Mouse (Mus musculus) cerebellum, postnatal 25 days (tissue): Measurements from ENCODE around the gene B830017H08Rik.

Experiments
- DNase-seq, 2 experiments: peaks; one replicate each; pipeline ENCODE4 v3.0.0; 2021; ENCODE audit warnings: mixed read lengths in 2 of 2

The B830017H08Rik gene

GRCm38 (mm10) chr16:17809711-17810110, 23.2 kb upstream of the B830017H08Rik start:
- no peak for DNase-seq

GRCm38 (mm10) chr16:17812120-17812519, 20.8 kb upstream of the B830017H08Rik start:
- DNase-seq = peak in 1 of 2 experiments; percentile 48

- DNase-seq = no peak
These were observed 19.7 kb upstream of the B830017H08Rik start for GRCm38 (mm10) chr16:17813173-17813572.

GRCm38 (mm10) chr16:17815411-17816402, 17.2 kb upstream of the B830017H08Rik start:
- DNase-seq = peak; percentile 67 to 80

- DNase-seq = no peak
These were observed 16.4 kb upstream of the B830017H08Rik start for GRCm38 (mm10) chr16:17816528-17816927.

- peak; percentile 71 to 76 for DNase-seq
These were observed 6.4 kb upstream of the B830017H08Rik start for GRCm38 (mm10) chr16:17826500-17826899.

GRCm38 (mm10) chr16:17828229-17828628, 4.7 kb upstream of the B830017H08Rik start:
- DNase-seq = no peak

- no peak for DNase-seq
These were observed 4.1 kb upstream of the B830017H08Rik start for GRCm38 (mm10) chr16:17828867-17829266.

GRCm38 (mm10) chr16:17830385-17831178, 2.3 kb upstream of the B830017H08Rik start:
- no peak for DNase-seq

- no peak for DNase-seq
These were observed 1.1 kb upstream of the B830017H08Rik start for GRCm38 (mm10) chr16:17831781-17832180.

- DNase-seq = peak; percentile 78 to 84
These were observed 380 bp downstream of the B830017H08Rik start for GRCm38 (mm10) chr16:17833321-17833680.

GRCm38 (mm10) chr16:17833681-17834399, 919 bp downstream of the B830017H08Rik start:
- DNase-seq = peak; percentile 84

- no peak for DNase-seq
These were observed 1.6 kb downstream of the B830017H08Rik start for GRCm38 (mm10) chr16:17834543-17834942.

GRCm38 (mm10) chr16:17835481-17835880, 2.6 kb downstream of the B830017H08Rik start:
- peak; percentile 35 to 53 for DNase-seq

- DNase-seq = no peak
These were observed 5.1 kb downstream of the B830017H08Rik start, which contains the start of gene Car15 for GRCm38 (mm10) chr16:17838051-17838450. Car15 (minus strand) TSS chr16:17838364.

- DNase-seq = peak; percentile 82 to 86
These were observed 7.1 kb downstream of the B830017H08Rik start for GRCm38 (mm10) chr16:17839976-17840375.

- DNase-seq = peak; percentile 63 to 72
These were observed 9.5 kb downstream of the B830017H08Rik start for GRCm38 (mm10) chr16:17842437-17842836.

- peak; percentile 71 to 73 for DNase-seq
These were observed 10.9 kb downstream of the B830017H08Rik start for GRCm38 (mm10) chr16:17843701-17844365.

- DNase-seq = no peak
These were observed 15.5 kb downstream of the B830017H08Rik start for GRCm38 (mm10) chr16:17848431-17848830.

- peak; percentile 63 to 78 for DNase-seq
These were observed 16.0 kb downstream of the B830017H08Rik start for GRCm38 (mm10) chr16:17848928-17849327.

GRCm38 (mm10) chr16:17849486-17849885, 16.6 kb downstream of the B830017H08Rik start:
- DNase-seq = peak in 1 of 2 experiments; percentile 23

- peak in 1 of 2 experiments; percentile 50 for DNase-seq
These were observed 18.4 kb downstream of the B830017H08Rik start for GRCm38 (mm10) chr16:17851331-17851730.
